Mouse (Mus musculus) limb, embryonic 13.5 days (tissue): Measurements from ENCODE around the gene Camta1. TPM values are rescaled to one million over a fixed set of nuclear protein-coding genes. Genes with fewer than 3 reads are reported as not detected.

Experiments
- ATAC-seq: fragments of 200-750 bp; cut with Nextera tagmentation; 2 replicates; pipeline ENCODE4 v1.8.0; 2017; ENCODE audit warnings: low read depth, moderate number of reproducible peaks, moderate TSS enrichment; ENCODE audit not compliant: low FRiP score
- H3K27ac ChIP-seq: fragments of 300-500 bp; sonication (generic); 2 replicates; pipeline ENCODE4 v1.5.1; 2015; ENCODE audit warnings: inconsistent platforms, mild to moderate bottlenecking, moderate library complexity
- H3K27me3 ChIP-seq: fragments of 300-500 bp; sonication (generic); 2 replicates; pipeline ENCODE4 v1.6.1; 2015; ENCODE audit warnings: mild to moderate bottlenecking, inconsistent platforms
- H3K36me3 ChIP-seq: fragments of 300-500 bp; sonication (generic); 2 replicates; pipeline ENCODE4 v1.6.1; 2015; ENCODE audit warnings: inconsistent platforms, mild to moderate bottlenecking, moderate library complexity
- H3K4me1 ChIP-seq: fragments of 300-500 bp; sonication (generic); 2 replicates; pipeline ENCODE4 v1.6.1; 2015; ENCODE audit warnings: inconsistent platforms
- H3K4me2 ChIP-seq: fragments of 300-500 bp; sonication (generic); replicated peaks from 2 replicates; pipeline ENCODE4 v1.6.1; 2015; ENCODE audit warnings: inconsistent platforms, mild to moderate bottlenecking, moderate library complexity
- H3K4me3 ChIP-seq: fragments of 300-500 bp; sonication (generic); 2 replicates; pipeline ENCODE4 v1.5.1; 2015; ENCODE audit warnings: moderate library complexity, mild to moderate bottlenecking, inconsistent platforms
- H3K9ac ChIP-seq: fragments of 300-500 bp; sonication (generic); 2 replicates; pipeline ENCODE4 v1.6.1; 2015; ENCODE audit warnings: mild to moderate bottlenecking, inconsistent platforms
- H3K9me3 ChIP-seq: fragments of 300-500 bp; sonication (generic); 2 replicates; pipeline ENCODE4 v1.6.1; 2016; ENCODE audit warnings: inconsistent platforms
- WGBS: fragments of 180-500 bp; shearing (Covaris S2); methylation state at CpG from one replicate; pipeline ENCODE4 v1.1.7; 2015; 5-methylcytosine and 5-hydroxymethylcytosine counted together
- polyA plus RNA-seq: library from polyadenylated mRNA; unstranded; fragments of >200 nt; fragmentation: Nextera tagmentation; extraction: Ambion mirVana; gene quantifications from 2 replicates; pipeline ENCODE4 v1.2.1, GENCODE M21; 2015

Gene Camta1
- polyA plus RNA-seq, 1 experiment from 2014 or later = 93.5 TPM

- H3K4me2 ChIP-seq = no peak overlapping the region
- H3K27ac ChIP-seq = no peak overlapping the region
- no peak overlapping the region for H3K4me3 ChIP-seq
- H3K36me3 ChIP-seq = no peaks in the 10 kb centered on the region
- WGBS = 81% methylated on average over 8 of the region's 8 CpGs
- no peak overlapping the region for H3K9ac ChIP-seq
- no peak for ATAC-seq
- H3K27me3 ChIP-seq = no peaks in the 10 kb centered on the region
- no peaks in the 10 kb centered on the region for H3K4me1 ChIP-seq
- H3K9me3 ChIP-seq = no peaks in the 10 kb centered on the region
Measured at GRCm38 (mm10) chr4:150973264-150973663, 888.4 kb downstream of the Camta1 start.

DNA sequence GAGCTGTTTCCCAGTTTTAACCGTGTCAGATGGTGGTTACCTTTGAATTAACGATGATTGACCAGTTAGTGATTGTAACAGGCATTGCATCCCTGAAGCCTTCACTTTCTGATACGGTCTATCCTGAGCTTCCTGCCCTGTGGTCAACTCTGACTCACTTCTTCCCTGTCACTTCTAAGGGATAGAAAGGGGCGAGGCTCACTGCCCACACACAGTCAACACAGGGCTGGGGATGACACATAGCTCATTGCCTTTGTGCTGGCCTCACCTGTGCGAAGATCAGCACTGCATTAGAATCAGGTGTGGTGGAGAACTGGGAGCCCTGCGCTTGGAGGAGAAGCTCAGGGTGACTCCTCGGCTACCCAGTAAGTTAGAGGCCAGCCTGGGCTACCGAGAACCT lies 892.7 kb downstream of the Camta1 start:
- no peaks in the 10 kb centered on the region for H3K9me3 ChIP-seq
- no peaks in the 10 kb centered on the region for H3K36me3 ChIP-seq
- 0 out of 2 replicates have a peak, but pooled peaks cover 5% of the 10 kb centered on the region for H3K4me1 ChIP-seq
- no peak overlapping the region for H3K4me2 ChIP-seq
- no peak for ATAC-seq
- H3K27me3 ChIP-seq = 0 out of 2 replicates have a peak, but pooled peaks cover 1% of the 10 kb centered on the region
- 88% methylated on average over 8 of the region's 8 CpGs for WGBS
- H3K4me3 ChIP-seq = no peak overlapping the region
- no peak overlapping the region for H3K9ac ChIP-seq
- H3K27ac ChIP-seq = no peak overlapping the region

GRCm38 (mm10) chr4:150966556-150966955 lies 895.1 kb downstream of the Camta1 start:
- 17% methylated on average over 7 of the region's 7 CpGs for WGBS
- no peak overlapping the region for H3K27ac ChIP-seq
- no peaks in the 10 kb centered on the region for H3K9me3 ChIP-seq
- H3K36me3 ChIP-seq = no peaks in the 10 kb centered on the region
- H3K4me3 ChIP-seq = no peak overlapping the region
- ATAC-seq = no peak
- no peak overlapping the region for H3K4me2 ChIP-seq
- no peak overlapping the region for H3K9ac ChIP-seq
- H3K4me1 ChIP-seq = 0 out of 2 replicates have a peak, but pooled peaks cover 5% of the 10 kb centered on the region
- 0 out of 2 replicates have a peak, but pooled peaks cover 5% of the 10 kb centered on the region for H3K27me3 ChIP-seq

GRCm38 (mm10) chr4:150965555-150965951 lies 896.1 kb downstream of the Camta1 start:
- Histone ChIP-seq H3K36me3 (no peaks in the 10 kb centered on the region), H3K4me1 (0 out of 2 replicates have a peak, but pooled peaks cover 5% of the 10 kb centered on the region), H3K9ac (no peak overlapping the region), H3K4me2 (no peak overlapping the region), H3K4me3 (no peak overlapping the region), H3K27ac (no peak overlapping the region), H3K27me3 (0 out of 2 replicates have a peak, but pooled peaks cover 5% of the 10 kb centered on the region), H3K9me3 (no peaks in the 10 kb centered on the region)
- ATAC-seq = no peak
- WGBS = 67% methylated on average over 11 of the region's 11 CpGs

DNA sequence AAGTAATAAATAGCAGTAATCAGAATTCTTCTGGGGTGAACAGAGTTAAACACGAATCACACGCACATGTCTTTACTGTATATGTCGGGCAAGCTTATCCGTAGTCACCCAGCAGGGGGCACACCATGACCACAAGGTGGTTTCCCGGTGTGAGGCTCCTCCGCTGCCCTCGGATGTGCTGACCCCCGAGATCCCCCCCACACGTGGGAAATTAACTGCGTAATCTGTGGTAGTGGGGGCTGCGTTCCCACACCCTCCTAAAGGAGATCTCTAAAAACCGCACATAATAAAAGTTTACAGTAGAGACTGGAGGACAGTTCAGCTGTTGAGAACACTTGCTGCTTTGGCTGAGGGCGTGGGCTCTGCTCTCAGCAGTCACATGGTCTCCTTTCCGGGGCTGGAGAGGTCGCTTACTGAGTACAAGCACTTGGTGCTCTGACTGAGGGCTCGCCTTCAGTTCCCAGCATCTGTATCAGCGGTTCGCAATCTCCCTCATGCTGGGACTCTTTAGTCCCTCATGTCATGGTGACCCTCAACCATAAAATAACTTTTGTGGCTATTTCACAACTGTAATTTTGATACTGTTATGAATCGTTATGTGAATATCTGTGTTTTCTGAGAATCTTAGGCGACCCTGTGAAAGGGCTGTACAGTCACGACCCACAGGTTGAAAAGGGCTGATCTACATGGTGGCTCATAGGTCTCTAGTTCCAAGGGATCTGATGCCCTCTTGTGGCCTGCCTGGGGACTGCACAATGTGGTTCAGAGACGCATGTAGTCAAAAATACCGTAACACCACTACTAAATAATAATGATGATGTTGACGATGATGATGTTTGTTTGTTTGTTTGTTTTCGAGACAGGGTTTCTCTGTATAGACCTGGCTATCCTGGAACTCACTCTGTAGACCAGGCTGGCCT lies 896.8 kb downstream of the Camta1 start:
- peak; percentile 40; the same call in 1 of the 2 replicates for ATAC-seq
- Histone ChIP-seq H3K9ac (no peak overlapping the region), H3K27me3 (0 out of 2 replicates have a peak, but pooled peaks cover 5% of the 10 kb centered on the region), H3K4me2 (peak overlapping the region; percentile 54), H3K4me3 (peak overlapping the region; percentile 17), H3K4me1 (0 out of 2 replicates have a peak, but pooled peaks cover 5% of the 10 kb centered on the region), H3K27ac (no peak overlapping the region), H3K36me3 (no peaks in the 10 kb centered on the region), H3K9me3 (no peaks in the 10 kb centered on the region)
- 13% methylated on average over 25 of the region's 25 CpGs for WGBS

- no peak for ATAC-seq
- H3K4me1 ChIP-seq = 0 out of 2 replicates have a peak, but pooled peaks cover 5% of the 10 kb centered on the region
- no peaks in the 10 kb centered on the region for H3K9me3 ChIP-seq
- H3K27me3 ChIP-seq = 0 out of 2 replicates have a peak, but pooled peaks cover 5% of the 10 kb centered on the region
- no peaks in the 10 kb centered on the region for H3K36me3 ChIP-seq
- no peak overlapping the region for H3K4me2 ChIP-seq
- WGBS = 73% methylated on average over 2 of the region's 2 CpGs
- no peak overlapping the region for H3K9ac ChIP-seq
- H3K4me3 ChIP-seq = no peak overlapping the region
- no peak overlapping the region for H3K27ac ChIP-seq
Measured at GRCm38 (mm10) chr4:150963711-150964110, 898.0 kb downstream of the Camta1 start.

GRCm38 (mm10) chr4:150962231-150962630 lies 899.4 kb downstream of the Camta1 start:
- Histone ChIP-seq H3K9me3 (no peaks in the 10 kb centered on the region), H3K27ac (no peak overlapping the region), H3K4me3 (no peak overlapping the region), H3K4me2 (no peak overlapping the region), H3K36me3 (no peaks in the 10 kb centered on the region), H3K9ac (no peak overlapping the region), H3K4me1 (0 out of 2 replicates have a peak, but pooled peaks cover 5% of the 10 kb centered on the region), H3K27me3 (0 out of 2 replicates have a peak, but pooled peaks cover 5% of the 10 kb centered on the region)
- no peak for ATAC-seq
- 62% methylated on average over 6 of the region's 6 CpGs for WGBS

- Histone ChIP-seq H3K4me3 (no peak overlapping the region), H3K27ac (no peak overlapping the region), H3K9ac (no peak overlapping the region), H3K9me3 (no peaks in the 10 kb centered on the region), H3K4me1 (0 out of 2 replicates have a peak, but pooled peaks cover 4% of the 10 kb centered on the region), H3K36me3 (no peaks in the 10 kb centered on the region), H3K27me3 (no peaks in the 10 kb centered on the region), H3K4me2 (no peak overlapping the region)
- 89% methylated on average over 7 of the region's 7 CpGs for WGBS
- no peak for ATAC-seq
Measured at GRCm38 (mm10) chr4:150958536-150958935, 903.1 kb downstream of the Camta1 start.

DNA sequence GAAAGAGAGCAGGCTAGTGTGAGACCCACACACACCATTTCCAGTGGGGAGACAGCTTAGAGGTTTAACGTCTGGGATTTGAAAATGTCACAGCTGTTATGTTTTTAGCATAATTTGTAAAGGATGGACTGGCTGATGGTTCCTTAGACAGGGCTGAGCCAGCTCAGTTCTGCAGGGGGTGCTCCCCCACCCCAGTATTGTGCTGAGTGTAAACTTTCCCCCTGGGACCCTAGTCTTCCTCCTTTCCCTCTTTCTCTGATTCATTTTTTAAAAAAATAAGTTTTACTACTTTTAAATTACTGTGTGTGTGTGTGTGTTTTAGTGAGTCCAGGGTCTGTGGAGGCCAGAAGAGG lies 904.6 kb downstream of the Camta1 start:
- 56% methylated on average over 1 of the region's 1 CpGs for WGBS
- no peak overlapping the region for H3K4me3 ChIP-seq
- ATAC-seq = peak; percentile 69
- H3K4me1 ChIP-seq = 0 out of 2 replicates have a peak, but pooled peaks cover 4% of the 10 kb centered on the region
- H3K27ac ChIP-seq = no peak overlapping the region
- no peak overlapping the region for H3K9ac ChIP-seq
- H3K9me3 ChIP-seq = no peaks in the 10 kb centered on the region
- H3K4me2 ChIP-seq = no peak overlapping the region
- no peaks in the 10 kb centered on the region for H3K27me3 ChIP-seq
- H3K36me3 ChIP-seq = no peaks in the 10 kb centered on the region

- Histone ChIP-seq H3K4me3 (no peak overlapping the region), H3K9ac (no peak overlapping the region), H3K4me1 (0 out of 2 replicates have a peak, but pooled peaks cover 4% of the 10 kb centered on the region), H3K36me3 (no peaks in the 10 kb centered on the region), H3K27me3 (no peaks in the 10 kb centered on the region), H3K27ac (no peak overlapping the region), H3K9me3 (no peaks in the 10 kb centered on the region), H3K4me2 (no peak overlapping the region)
- WGBS = 78% methylated on average over 13 of the region's 13 CpGs
- peak; percentile 57 for ATAC-seq
Measured at GRCm38 (mm10) chr4:150956369-150957105, 905.1 kb downstream of the Camta1 start.

- H3K4me1 ChIP-seq = no peaks in the 10 kb centered on the region
- H3K27ac ChIP-seq = no peak overlapping the region
- no peak overlapping the region for H3K4me3 ChIP-seq
- no peaks in the 10 kb centered on the region for H3K36me3 ChIP-seq
- H3K9me3 ChIP-seq = no peaks in the 10 kb centered on the region
- H3K27me3 ChIP-seq = no peaks in the 10 kb centered on the region
- no peak overlapping the region for H3K9ac ChIP-seq
- no peak overlapping the region for H3K4me2 ChIP-seq
- WGBS = 83% methylated on average over 10 of the region's 10 CpGs
- no peak for ATAC-seq
Measured at GRCm38 (mm10) chr4:150950972-150951371, 910.7 kb downstream of the Camta1 start.

GRCm38 (mm10) chr4:150944707-150945106 lies 917.0 kb downstream of the Camta1 start:
- H3K27me3 ChIP-seq = no peaks in the 10 kb centered on the region
- no peak overlapping the region for H3K27ac ChIP-seq
- no peak overlapping the region for H3K4me3 ChIP-seq
- H3K36me3 ChIP-seq = no peaks in the 10 kb centered on the region
- 93% methylated on average over 7 of the region's 7 CpGs for WGBS
- H3K4me2 ChIP-seq = no peak overlapping the region
- no peaks in the 10 kb centered on the region for H3K4me1 ChIP-seq
- no peaks in the 10 kb centered on the region for H3K9me3 ChIP-seq
- ATAC-seq = no peak
- H3K9ac ChIP-seq = no peak overlapping the region
